Mouse (Mus musculus): ENCODE data around the gene C8b. TPM values are rescaled to one million over a fixed set of nuclear protein-coding genes. Genes with fewer than 3 reads are reported as not detected.

Gene C8b
- polyA plus RNA-seq, 1 experiment: not detected

DNA sequence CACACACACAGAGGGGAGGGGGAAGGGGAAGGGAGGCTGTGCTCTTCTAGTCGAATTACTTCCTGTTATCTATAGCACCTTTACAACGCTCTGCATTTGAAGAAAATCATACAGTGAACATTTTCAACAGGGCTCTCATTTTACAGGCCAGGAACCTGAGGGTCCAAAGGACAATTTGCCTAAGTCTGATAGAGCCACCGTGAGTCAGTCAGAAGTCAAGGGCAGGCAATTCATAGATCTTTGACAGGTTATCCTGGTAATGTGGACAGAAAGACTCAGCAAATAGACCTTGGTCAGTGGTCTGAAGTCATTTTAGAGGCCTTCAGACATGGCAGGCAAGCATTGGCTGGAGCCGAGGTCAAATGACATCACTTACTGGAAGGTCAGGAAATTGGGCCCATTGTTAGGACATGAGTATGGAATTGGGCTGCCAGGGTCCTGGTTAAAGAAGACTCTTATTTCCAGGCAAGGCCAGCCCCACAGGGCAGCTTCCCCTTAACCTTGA, 57.5 kb downstream of the C8b start:
- no peak for TF ChIP-seq POLR2A (IDR thresholded peaks at IDR 0.05; ENCODE audit: low read depth, low read length)
- TF ChIP-seq CTCF (conservative IDR thresholded peaks at IDR 0.05; ENCODE audit: insufficient read depth, insufficient read length, low read depth, low read length): no peak
- no peak for DNase-seq
- H3K36me3 ChIP-seq (ENCODE audit: control insufficient read depth, insufficient read depth, low read length): no peaks in the 10 kb centered on the region
- H3K27ac ChIP-seq (ENCODE audit: insufficient read depth, low read depth, low read length): peak overlapping the region; percentile 27; the same call in 1 of the 2 replicates
- H3K27me3 ChIP-seq (replicated peaks; ENCODE audit: control insufficient read depth, insufficient read depth, low read length): no peaks in the 10 kb centered on the region
- no peak overlapping the region for H3K4me3 ChIP-seq (ENCODE audit: insufficient read depth, low read depth, low read length)
- 69% methylated on average over 4 of the region's 4 CpGs for WGBS
- H3K4me1 ChIP-seq (ENCODE audit: control insufficient read depth, insufficient read depth, low read length): peaks cover 9% of the 10 kb centered on the region; the same call in 1 of the 2 replicates

- DNase-seq: peak; percentile 85
- TF ChIP-seq POLR2A (IDR thresholded peaks at IDR 0.05; ENCODE audit: low read depth, low read length): no peak
- no peak for TF ChIP-seq CTCF (conservative IDR thresholded peaks at IDR 0.05; ENCODE audit: insufficient read depth, insufficient read length, low read depth, low read length)
- peak overlapping the region; percentile 33; the same call in 1 of the 2 replicates for H3K27ac ChIP-seq (ENCODE audit: insufficient read depth, low read depth, low read length)
- WGBS: 40% methylated on average over 7 of the region's 7 CpGs
- H3K4me3 ChIP-seq (ENCODE audit: insufficient read depth, low read depth, low read length): no peak overlapping the region
- peaks cover 9% of the 10 kb centered on the region; the same call in 1 of the 2 replicates for H3K4me1 ChIP-seq (ENCODE audit: control insufficient read depth, insufficient read depth, low read length)
- no peaks in the 10 kb centered on the region for H3K27me3 ChIP-seq (replicated peaks; ENCODE audit: control insufficient read depth, insufficient read depth, low read length)
- no peaks in the 10 kb centered on the region for H3K36me3 ChIP-seq (ENCODE audit: control insufficient read depth, insufficient read depth, low read length)
These were observed 58.4 kb downstream of the C8b start for GRCm38 (mm10) chr4:104824381-104825077.

GRCm38 (mm10) chr4:104828939-104829338, 62.8 kb downstream of the C8b start:
- H3K4me3 ChIP-seq (ENCODE audit: insufficient read depth, low read depth, low read length): no peak overlapping the region
- WGBS: 74% methylated on average over 5 of the region's 5 CpGs
- H3K36me3 ChIP-seq (ENCODE audit: control insufficient read depth, insufficient read depth, low read length): no peaks in the 10 kb centered on the region
- TF ChIP-seq POLR2A (IDR thresholded peaks at IDR 0.05; ENCODE audit: low read depth, low read length): no peak
- no peak for TF ChIP-seq CTCF (conservative IDR thresholded peaks at IDR 0.05; ENCODE audit: insufficient read depth, insufficient read length, low read depth, low read length)
- DNase-seq: no peak
- no peak overlapping the region for H3K27ac ChIP-seq (ENCODE audit: insufficient read depth, low read depth, low read length)
- H3K27me3 ChIP-seq (replicated peaks; ENCODE audit: control insufficient read depth, insufficient read depth, low read length): no peaks in the 10 kb centered on the region
- peaks cover 3% of the 10 kb centered on the region; the same call in 1 of the 2 replicates for H3K4me1 ChIP-seq (ENCODE audit: control insufficient read depth, insufficient read depth, low read length)

DNA sequence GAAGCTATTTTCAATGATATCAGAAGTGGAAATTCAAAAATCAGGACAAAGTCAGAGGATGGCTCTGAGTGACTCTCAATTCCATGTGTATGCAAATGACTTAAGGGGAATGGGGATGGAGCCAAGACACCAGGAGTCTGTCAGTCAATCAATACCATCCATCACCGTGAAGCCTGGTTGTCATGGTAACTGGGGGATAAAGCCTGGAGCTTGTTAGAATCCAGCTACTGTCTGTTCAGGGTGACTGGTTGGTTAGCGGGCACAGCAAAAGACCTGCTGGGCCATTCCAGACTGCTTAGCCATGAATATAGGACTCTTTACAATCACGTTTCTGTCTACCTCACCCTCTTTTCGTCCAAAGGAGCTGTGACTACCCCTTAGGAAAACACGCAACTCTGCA, 69.0 kb downstream of the C8b start:
- DNase-seq: no peak
- 67% methylated on average over 5 of the region's 5 CpGs for WGBS

GRCm38 (mm10) chr4:104838342-104838741, 72.2 kb downstream of the C8b start:
- WGBS: 69% methylated on average over 2 of the region's 2 CpGs
- TF ChIP-seq POLR2A (IDR thresholded peaks at IDR 0.05; ENCODE audit: low read depth, low read length): no peak
- no peak for TF ChIP-seq CTCF (conservative IDR thresholded peaks at IDR 0.05; ENCODE audit: insufficient read depth, insufficient read length, low read depth, low read length)
- Histone ChIP-seq H3K27ac (ENCODE audit: insufficient read depth, low read depth, low read length) (no peak overlapping the region), H3K4me1 (ENCODE audit: control insufficient read depth, insufficient read depth, low read length) (no peaks in the 10 kb centered on the region), H3K27me3 (replicated peaks; ENCODE audit: control insufficient read depth, insufficient read depth, low read length) (no peaks in the 10 kb centered on the region), H3K36me3 (ENCODE audit: control insufficient read depth, insufficient read depth, low read length) (no peaks in the 10 kb centered on the region), H3K4me3 (ENCODE audit: insufficient read depth, low read depth, low read length) (no peak overlapping the region)
- no peak for DNase-seq

More for the DNA sequence above, 69.0 kb downstream of the C8b start:
- H3K4me3 ChIP-seq (ENCODE audit: insufficient read depth, low read depth, low read length): no peak overlapping the region
- TF ChIP-seq CTCF (conservative IDR thresholded peaks at IDR 0.05; ENCODE audit: insufficient read depth, insufficient read length, low read depth, low read length): no peak
- TF ChIP-seq POLR2A (IDR thresholded peaks at IDR 0.05; ENCODE audit: low read depth, low read length): no peak
- H3K27me3 ChIP-seq (replicated peaks; ENCODE audit: control insufficient read depth, insufficient read depth, low read length): no peaks in the 10 kb centered on the region
- no peaks in the 10 kb centered on the region for H3K4me1 ChIP-seq (ENCODE audit: control insufficient read depth, insufficient read depth, low read length)
- H3K36me3 ChIP-seq (ENCODE audit: control insufficient read depth, insufficient read depth, low read length): no peaks in the 10 kb centered on the region
- H3K27ac ChIP-seq (ENCODE audit: insufficient read depth, low read depth, low read length): no peak overlapping the region

GRCm38 (mm10) chr4:104842204-104842603, 76.1 kb downstream of the C8b start:
- 70% methylated on average over 5 of the region's 5 CpGs for WGBS
- Histone ChIP-seq H3K27me3 (replicated peaks; ENCODE audit: control insufficient read depth, insufficient read depth, low read length) (no peaks in the 10 kb centered on the region), H3K27ac (ENCODE audit: insufficient read depth, low read depth, low read length) (no peak overlapping the region), H3K36me3 (ENCODE audit: control insufficient read depth, insufficient read depth, low read length) (no peaks in the 10 kb centered on the region), H3K4me1 (ENCODE audit: control insufficient read depth, insufficient read depth, low read length) (no peaks in the 10 kb centered on the region), H3K4me3 (ENCODE audit: insufficient read depth, low read depth, low read length) (no peak overlapping the region)
- no peak for DNase-seq
- TF ChIP-seq POLR2A (IDR thresholded peaks at IDR 0.05; ENCODE audit: low read depth, low read length) (no peak), CTCF (conservative IDR thresholded peaks at IDR 0.05; ENCODE audit: insufficient read depth, insufficient read length, low read depth, low read length) (no peak)

GRCm38 (mm10) chr4:104843546-104843945, 77.4 kb downstream of the C8b start:
- Histone ChIP-seq H3K27me3 (replicated peaks; ENCODE audit: control insufficient read depth, insufficient read depth, low read length) (no peaks in the 10 kb centered on the region), H3K4me3 (ENCODE audit: insufficient read depth, low read depth, low read length) (no peak overlapping the region), H3K36me3 (ENCODE audit: control insufficient read depth, insufficient read depth, low read length) (no peaks in the 10 kb centered on the region), H3K27ac (ENCODE audit: insufficient read depth, low read depth, low read length) (no peak overlapping the region), H3K4me1 (ENCODE audit: control insufficient read depth, insufficient read depth, low read length) (no peaks in the 10 kb centered on the region)
- WGBS: 53% methylated on average over 4 of the region's 4 CpGs
- no peak for DNase-seq
- no peak for TF ChIP-seq POLR2A (IDR thresholded peaks at IDR 0.05; ENCODE audit: low read depth, low read length)
- no peak for TF ChIP-seq CTCF (conservative IDR thresholded peaks at IDR 0.05; ENCODE audit: insufficient read depth, insufficient read length, low read depth, low read length)

Other genes with a start within 250 kb of the C8b start
- not detected in 2 replicates for gene Gm17662, start 91.0 kb downstream of the C8b start, polyA plus RNA-seq (2012; rRNA removed)
- gene C8a, start 110.1 kb downstream of the C8b start, polyA plus RNA-seq (2012; rRNA removed): 10.4 and 14.4 TPM in 2 replicates
- gene Fyb2, start 147.1 kb downstream of the C8b start, polyA plus RNA-seq (2012; rRNA removed): 0.41 and 0.48 TPM in 2 replicates